Mouse (Mus musculus) Muller cell, postnatal 12 days (primary cell): Measurements from ENCODE around the gene Dyrk2.

Source experiments
- DNase-seq: peaks from one replicate; pipeline ENCODE4 v3.0.0-alpha.2; 2015; ENCODE audit errors: inconsistent ontology term

Gene Dyrk2

DNA sequence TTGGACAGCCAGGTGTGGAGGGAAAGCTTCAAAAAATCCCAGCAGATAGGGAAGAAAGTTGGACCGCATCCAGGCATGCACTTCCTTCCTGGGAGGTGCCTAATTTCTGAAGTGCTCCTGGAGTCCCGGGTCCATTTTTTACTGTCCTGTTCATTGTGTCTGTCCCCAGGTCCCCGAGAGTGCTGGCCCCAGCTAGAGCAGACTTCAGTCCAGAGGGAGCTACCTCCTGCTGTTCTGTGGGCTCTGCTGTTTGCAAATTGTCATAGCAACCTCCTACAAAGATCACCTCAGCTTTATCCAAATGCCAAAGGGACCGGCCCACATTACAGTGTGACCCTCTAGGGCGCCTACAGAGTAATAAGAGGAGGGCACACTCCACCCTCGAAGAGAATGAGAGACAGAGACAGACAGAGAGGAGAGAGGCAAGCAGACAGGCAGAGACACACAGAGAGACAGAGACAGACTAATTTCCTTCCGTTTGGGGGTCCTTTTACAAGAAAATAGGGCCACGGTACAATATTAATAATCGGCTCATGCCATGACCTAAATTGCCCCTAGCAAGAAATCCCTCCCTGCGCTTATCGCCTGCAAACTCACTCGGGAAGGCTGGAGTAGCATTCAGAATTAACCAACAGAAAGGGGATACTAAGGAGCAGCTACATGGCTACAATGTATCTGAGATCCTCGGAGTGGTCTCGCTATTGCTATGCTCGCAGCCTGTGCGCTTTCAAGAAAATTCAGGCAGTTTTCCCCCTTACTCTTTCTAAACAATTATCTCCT lies at the start of gene Dyrk2:
Gene Dyrk2 (minus strand): TSS at position 9 of the 780 bp plus-strand sequence.
- peak; percentile 65 for DNase-seq

GRCm38 (mm10) chr10:118902625-118903024 lies 32.6 kb upstream of the Dyrk2 start:
- DNase-seq = no peak

- DNase-seq = no peak
These were observed 23.6 kb upstream of the Dyrk2 start for GRCm38 (mm10) chr10:118893645-118894044.

DNA sequence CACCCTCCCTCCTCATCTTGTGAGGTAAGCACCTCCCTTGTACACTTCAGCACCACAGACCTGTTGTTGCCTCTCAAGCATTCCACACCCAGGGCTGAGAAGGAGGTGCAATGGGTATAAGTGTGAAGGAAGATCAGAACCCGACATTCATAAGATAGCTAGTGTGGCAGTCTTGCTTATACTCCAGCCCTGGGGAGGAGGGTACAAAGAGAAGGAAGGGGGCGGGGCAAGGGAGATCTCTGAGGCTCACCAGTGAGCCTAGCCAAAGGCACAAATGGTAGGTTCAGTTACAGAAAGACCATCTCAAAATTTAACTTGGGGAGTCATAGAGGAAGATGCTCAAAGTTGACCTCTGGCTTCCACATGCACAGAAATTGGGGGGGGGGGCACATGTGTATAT lies 14.1 kb upstream of the Dyrk2 start:
- no peak for DNase-seq

DNA sequence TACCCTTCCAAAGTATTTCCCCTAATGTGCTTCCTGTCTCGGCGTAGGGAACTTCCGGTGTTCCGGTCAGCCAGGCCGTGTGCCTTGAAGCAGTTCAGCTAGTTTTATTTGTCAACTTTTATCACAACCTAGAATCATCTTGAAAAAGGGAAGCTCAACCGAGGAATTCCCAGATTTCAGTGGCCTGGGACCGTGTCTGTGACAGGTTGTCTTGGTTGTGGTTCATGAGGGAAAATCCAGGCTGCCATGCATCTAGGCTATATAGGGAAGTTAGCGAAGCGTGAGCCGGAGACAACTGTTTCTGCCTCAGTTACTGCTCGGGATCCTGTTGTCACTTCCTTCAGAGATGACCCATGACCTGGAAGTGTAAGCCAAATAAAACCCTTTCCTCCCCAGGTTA lies 13.3 kb upstream of the Dyrk2 start:
- no peak for DNase-seq

DNA sequence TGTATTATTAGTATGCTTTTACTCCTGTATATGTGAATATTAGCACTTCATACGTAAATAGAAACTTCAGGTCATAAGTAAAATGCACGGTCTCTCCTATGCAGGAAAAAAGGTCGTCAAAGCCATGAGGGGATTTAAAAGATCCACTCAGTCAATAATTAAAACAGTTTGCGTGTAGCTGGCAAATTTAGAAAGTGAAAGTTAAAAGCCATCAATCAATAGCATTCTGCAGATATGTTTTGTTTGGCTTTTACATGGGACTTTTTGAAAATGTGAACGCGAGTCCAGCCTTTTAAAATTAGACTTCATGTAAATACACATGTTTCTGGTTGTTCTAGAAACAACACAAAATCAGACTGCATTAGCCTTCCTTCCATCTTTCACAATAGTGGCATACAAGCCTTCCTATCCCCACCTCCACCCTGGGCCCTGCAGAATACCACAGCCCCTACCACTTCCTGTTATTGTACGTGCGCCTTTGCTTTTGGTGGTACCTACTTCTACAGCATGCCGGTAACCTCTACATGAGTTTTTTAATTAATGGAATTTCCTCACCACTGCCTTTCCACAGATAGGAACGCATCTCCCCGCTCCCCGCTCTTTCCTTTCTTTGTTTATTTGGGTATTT lies 12.4 kb upstream of the Dyrk2 start:
- no peak for DNase-seq

DNA sequence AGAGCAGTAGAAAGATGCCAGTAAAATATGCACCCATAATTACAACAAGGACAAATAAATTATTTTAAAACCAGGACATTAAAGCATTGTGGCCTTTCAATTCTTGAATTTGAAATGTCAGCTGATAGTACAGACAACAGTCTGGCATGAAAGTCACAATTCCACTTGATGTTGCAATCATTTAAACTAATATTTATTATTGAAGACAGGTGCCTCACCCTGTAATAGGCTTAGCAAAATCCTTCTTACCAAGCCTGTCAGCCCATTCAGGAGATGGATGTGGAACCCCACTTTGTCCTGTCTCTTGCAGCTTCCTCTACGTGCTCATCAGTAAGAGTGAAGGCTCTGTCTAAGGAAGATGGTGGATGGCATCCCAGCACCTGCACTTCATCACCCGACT lies 10.8 kb upstream of the Dyrk2 start:
- DNase-seq = no peak

- DNase-seq = no peak
These were observed 2.2 kb upstream of the Dyrk2 start for GRCm38 (mm10) chr10:118872196-118872595.

DNA sequence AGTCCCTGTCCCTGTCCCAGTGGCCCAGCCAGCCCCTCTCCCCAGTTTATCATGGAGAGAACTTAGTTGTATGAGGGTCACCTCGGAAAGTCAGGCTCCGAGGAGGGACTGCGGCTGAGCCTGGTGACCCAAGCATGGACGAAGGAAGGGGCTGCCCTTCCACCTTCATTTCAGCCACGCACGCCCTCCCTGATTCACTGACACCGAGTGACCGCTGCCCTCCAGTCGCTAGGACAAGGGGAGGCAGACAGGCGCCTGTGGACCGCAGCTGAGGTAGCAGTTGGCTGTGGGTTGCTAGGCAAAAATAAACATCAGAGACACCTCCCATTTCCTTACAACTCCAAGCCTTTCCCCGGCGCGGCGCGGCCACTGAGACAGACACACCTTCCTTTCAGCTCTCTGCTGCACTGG lies 413 bp downstream of the Dyrk2 start:
- DNase-seq = peak; percentile 84

DNA sequence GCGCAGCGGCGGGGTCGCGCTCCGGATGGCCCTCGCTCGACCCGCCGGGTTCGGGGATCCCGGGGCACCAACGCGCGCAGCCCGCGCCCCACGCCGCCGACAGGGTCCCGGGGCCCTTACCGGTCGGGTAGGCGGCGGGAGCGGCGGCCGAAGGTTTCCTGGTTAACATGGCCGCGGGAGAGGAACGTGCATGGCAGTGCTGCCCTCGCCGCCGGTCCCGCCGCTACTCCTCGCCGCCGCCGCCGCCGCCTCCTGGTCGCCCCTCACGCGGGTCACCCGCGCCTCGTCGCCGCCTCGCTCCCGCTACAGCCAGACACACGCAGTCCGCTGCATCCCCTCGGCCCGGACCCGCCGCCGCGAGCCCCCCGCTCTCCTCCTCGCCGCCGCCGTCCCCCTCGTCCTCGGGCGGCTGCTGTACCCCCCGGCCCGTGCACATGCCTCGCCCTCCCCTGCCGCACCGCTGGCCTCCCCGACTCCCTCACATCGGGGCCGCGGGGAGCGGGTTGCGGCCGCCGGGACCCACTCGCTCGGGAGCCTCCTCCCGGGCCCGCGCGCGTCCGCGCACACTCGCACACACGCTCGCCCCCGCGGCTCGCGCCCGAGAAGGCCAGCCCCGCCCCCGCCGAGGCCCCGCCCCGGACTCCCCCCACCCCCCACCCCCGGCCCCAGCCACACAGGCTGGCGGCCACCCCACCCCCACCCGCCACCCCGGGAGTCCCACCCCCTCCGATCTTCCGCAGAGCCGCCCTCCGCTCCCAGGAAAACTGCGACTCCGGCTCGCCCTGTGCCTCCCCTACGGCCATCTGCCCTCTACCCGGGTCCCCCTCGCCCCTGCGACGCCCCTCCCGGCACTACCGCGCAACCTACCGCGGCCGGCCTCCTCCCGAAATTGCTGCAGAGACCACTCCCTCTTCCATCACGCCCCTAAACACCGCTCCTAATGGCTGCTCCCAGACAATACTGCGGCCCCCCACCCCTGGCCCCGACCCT lies 1.1 kb downstream of the Dyrk2 start:
- DNase-seq = peak; percentile 85

DNA sequence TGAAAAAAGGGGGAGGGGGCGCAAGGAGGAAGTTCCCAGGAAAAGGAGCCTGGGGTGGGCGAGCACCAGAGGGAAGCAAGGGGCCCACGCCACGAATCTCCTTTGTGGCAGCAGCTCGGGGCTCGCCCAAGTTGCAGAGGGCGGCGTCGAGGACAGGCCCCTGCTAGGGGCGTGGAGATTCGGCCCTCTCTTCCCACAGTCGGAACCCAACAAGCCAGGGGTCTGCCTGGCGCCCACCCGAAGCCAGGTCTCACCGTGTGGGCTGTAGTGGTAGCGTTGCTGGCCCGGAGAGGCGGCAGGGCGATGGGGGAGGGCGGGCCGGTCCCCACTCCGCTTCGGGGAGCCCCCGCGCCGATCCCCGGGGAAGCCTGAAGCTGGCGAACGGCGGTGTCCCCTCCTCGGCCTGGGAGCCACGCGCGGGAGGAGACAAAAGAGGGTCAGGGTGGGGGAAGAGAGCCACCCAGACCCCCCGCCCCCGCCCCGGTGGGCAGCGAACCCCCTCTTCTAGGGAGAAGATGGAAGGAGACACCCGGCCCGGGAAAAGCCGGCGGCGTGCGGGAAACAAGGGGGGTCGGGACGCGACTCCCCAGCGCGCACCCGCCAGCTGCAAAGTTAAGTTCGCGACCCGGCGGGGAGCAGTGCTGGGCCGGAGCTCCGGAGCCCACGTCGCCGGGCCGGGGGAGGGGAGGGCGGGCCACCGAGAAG lies 2.0 kb downstream of the Dyrk2 start:
- peak; percentile 50 for DNase-seq

- no peak for DNase-seq
These were observed 2.6 kb downstream of the Dyrk2 start for GRCm38 (mm10) chr10:118867304-118867895.

- DNase-seq = no peak
These were observed 5.0 kb downstream of the Dyrk2 start for GRCm38 (mm10) chr10:118864976-118865375.

DNA sequence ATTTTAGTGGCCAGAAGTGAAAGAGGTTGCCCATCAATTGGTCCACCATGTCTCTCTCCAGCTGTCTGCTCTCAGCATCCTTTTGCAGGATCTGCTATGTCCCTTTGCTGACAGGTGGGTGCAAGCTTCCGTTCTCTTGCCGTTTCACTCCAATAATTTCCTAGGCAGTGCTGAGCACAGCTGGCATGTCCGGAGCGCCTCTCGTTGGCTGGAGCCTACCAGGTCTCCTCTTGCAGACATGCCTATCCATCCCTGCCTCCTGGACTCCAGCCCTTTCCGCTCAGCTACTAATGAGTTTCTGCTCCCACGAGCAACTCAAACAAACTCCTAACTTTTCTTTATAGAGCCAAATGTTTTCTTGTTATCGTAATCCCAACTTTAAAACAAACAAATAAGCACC lies 6.4 kb downstream of the Dyrk2 start:
- DNase-seq = no peak

DNA sequence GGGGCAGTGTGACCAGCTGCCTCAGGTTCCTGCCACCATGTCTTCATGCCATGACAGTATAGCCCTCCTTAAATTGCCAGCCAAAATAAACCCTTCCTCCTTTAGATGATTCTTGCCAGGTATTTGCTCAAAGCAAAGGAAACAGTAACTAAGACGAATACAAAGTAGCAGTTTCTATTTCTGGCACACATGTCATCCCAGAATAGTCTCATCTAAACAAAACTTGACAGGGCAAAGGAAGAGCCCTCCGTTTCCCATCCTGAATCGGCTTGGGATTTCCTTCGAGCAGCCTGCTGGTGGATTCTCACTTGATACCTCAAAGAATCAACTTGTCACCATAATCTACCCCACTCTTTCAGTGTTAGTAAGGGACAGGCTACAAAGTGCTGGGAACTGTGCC lies 7.8 kb downstream of the Dyrk2 start:
- DNase-seq = no peak

DNA sequence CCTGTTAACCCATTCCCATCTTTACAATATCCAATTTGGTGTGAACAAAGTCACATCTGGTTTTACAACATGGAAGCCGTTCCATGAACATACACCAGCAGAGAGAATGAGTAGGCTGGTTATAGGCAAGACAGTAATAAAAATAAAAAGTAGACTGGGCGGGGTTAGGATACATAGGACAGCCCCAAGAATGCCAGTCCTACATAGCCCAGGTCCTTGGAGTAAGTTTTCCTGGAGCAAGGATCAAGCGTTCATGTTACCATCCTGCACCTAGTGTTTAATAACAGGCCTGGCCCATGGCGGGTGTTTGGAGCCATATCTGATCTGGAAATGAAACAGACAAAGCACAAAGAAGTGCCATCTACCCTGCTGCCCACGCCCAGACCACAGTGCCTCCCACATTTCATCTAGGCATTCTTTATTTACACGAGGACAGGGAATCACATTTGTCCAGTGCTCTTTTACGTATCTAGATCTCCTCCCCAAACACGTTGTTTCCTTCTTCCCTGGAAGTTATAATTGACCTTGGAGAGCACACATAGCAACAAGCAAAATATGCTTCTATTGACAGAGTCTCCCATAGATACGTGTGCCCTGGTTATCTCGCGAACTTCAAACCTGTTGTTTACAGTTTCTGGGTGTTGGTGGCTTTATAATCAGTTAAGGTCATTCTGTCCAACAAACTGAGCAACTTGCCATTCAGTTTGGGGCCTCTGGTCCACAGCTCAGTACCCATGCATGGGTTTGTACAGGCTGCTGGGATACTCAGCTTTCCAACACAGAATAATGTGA lies 8.6 kb downstream of the Dyrk2 start:
- DNase-seq = no peak

GRCm38 (mm10) chr10:118859655-118860054 lies 10.4 kb downstream of the Dyrk2 start:
- DNase-seq = no peak

- no peak for DNase-seq
These were observed 15.4 kb downstream of the Dyrk2 start for GRCm38 (mm10) chr10:118854641-118855040.

DNA sequence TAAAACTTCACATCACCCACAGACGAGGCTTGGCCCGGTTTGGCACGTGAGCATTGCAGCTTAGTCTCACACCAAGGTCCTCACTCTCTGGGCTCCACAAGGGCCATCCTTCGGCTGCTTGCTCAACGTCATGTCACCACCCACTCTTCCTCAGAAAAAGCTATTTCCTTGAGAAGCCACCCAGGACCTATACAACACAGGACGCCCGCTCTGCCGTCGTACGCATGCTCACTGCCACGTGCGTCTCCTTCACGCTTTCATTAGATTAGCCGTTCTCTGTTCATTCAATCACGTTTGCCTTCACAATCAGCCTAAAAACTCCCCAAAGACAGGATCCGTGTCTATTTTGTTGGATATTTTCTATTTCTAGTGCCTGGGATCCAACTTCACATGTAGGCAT lies 17.5 kb downstream of the Dyrk2 start:
- no peak for DNase-seq

DNA sequence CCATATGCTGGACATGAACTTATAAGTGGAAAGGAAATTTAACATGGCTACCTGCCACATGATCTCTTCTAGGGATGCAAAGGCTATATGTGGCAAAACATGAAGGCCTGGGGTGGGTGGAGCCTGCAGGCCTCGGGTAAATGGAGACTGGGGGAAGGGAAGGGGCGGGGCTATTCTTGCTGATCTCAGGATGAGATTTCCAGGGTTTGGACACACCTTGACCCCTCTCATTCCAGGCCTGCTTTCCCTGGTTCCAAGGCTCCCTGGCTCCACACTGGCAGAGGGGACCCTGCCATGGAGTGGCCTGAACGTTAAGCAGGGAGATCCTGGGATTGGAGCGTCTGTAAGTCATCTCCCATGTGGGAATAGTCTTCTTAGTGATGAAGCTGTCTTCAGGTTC lies 21.5 kb downstream of the Dyrk2 start:
- DNase-seq = no peak
